Mouse (Mus musculus) heart, adult 2 months (tissue): Measurements from ENCODE around the gene Pde3b.

Experiments
- CTCF ChIP-seq: fragments of 200-600 bp; IDR thresholded peaks from 2 replicates; pipeline ENCODE4 v1.8.1; 2022; ENCODE audit warnings: antibody characterized with exemption, mild to moderate bottlenecking, moderate library complexity
- POLR2A ChIP-seq: fragments of 200-500 bp; IDR thresholded peaks from 2 replicates; pipeline ENCODE4 v1.6.1; 2011; ENCODE audit warnings: mild to moderate bottlenecking, low read depth, low read length, control low read depth; ENCODE audit not compliant: insufficient read depth

DNA sequence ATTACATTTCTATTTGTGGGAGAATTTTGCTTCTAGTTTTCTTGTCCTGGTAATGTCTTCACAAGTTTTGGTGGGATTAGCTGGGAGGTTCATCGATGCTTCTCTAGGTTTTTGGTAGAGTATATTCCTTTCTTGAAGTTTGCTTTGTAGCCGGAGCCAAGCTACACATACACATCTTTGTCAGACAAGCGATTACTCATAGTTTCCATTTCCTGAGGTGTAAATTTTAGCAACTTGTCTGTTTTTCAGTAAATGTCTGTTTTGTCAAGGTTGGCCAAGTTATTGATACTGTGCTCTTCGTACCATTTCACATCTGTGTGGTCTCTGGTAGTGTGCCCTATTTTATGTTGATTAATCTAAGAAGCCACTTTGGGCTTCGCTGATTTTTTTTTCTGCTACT, 166.1 kb downstream of the Pde3b start:
- TF ChIP-seq CTCF: no peak
- TF ChIP-seq POLR2A: no peak
